Mouse (Mus musculus) ES-CJ7 (cell line): Measurements from ENCODE around the gene Tmem9b.

Source experiments
- DNase-seq: peaks from one replicate; pipeline ENCODE4 v3.0.0; 2011; ENCODE audit warnings: low read depth, low spot score

Gene Tmem9b

DNA sequence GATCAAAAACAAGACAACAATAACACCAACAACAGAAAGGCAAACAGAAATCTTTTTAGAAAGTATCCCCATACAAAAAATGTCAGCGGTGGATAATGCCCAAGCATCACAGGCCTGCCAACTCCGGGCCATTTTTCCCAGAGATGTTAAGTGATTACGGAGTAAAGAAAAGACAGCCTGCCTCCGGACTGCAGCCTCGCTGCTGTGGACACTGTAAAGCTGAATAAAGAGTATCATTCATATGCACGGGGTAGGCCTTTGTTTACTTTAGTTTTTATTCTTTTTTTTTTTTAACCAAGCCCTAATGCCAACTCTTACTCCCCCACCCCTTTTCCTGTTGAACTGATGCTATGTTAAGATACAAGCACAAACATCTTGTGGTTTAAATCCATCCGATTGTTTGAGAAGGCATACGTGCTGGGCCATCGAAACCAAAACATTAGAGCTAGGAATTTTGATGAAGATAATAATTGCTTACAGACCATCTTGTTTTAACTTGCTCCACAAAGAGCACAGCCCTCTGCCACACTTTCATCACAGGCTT lies 66.0 kb downstream of the Tmem9b start:
- DNase-seq = no peak
